Mouse (Mus musculus) heart, embryonic 10.5 days (tissue): ENCODE data around the gene Acoxl. TPM values are rescaled to one million over a fixed set of nuclear protein-coding genes. Genes with fewer than 3 reads are reported as not detected.

Source experiments
- DNase-seq: peaks from one replicate; pipeline ENCODE4 v3.0.0-alpha.2; 2017; ENCODE audit warnings: low spot score
- H3K27ac ChIP-seq: fragments of 300-500 bp; sonication (generic); 2 replicates; pipeline ENCODE4 v1.5.1; 2016; ENCODE audit warnings: mild to moderate bottlenecking
- H3K27me3 ChIP-seq: fragments of 300-500 bp; sonication (generic); 2 replicates; pipeline ENCODE4 v1.6.1; 2016; ENCODE audit warnings: mild to moderate bottlenecking; ENCODE audit not compliant: poor library complexity, insufficient read depth, severe bottlenecking
- H3K36me3 ChIP-seq: fragments of 300-500 bp; sonication (generic); 2 replicates; pipeline ENCODE4 v1.6.1; 2016; ENCODE audit warnings: mild to moderate bottlenecking, moderate library complexity
- H3K4me1 ChIP-seq: fragments of 300-500 bp; sonication (generic); 2 replicates; pipeline ENCODE4 v1.6.1; 2016; ENCODE audit warnings: mild to moderate bottlenecking
- H3K4me3 ChIP-seq: fragments of 300-500 bp; sonication (generic); 2 replicates; pipeline ENCODE4 v1.5.1; 2016; ENCODE audit warnings: mild to moderate bottlenecking, moderate library complexity
- H3K9me3 ChIP-seq: fragments of 300-500 bp; sonication (generic); 2 replicates; pipeline ENCODE4 v1.6.1; 2016; ENCODE audit warnings: mild to moderate bottlenecking, moderate library complexity
- WGBS: fragments of 180-500 bp; shearing (Covaris S2); methylation state at CpG from one replicate; pipeline ENCODE4 v1.1.7; 2016; 5-methylcytosine and 5-hydroxymethylcytosine counted together
- polyA plus RNA-seq: library from polyadenylated mRNA; unstranded; fragments of >200 nt; fragmentation: Nextera tagmentation; extraction: Ambion mirVana; gene quantifications from 2 replicates; pipeline ENCODE4 v1.2.1, GENCODE M21; 2016

The Acoxl gene
- polyA plus RNA-seq, 1 experiment from 2014 or later, result 0.39 TPM

GRCm38 (mm10) chr2:127846571-127846970 is 7.9 kb downstream of the Acoxl start:
- peaks cover 16% of the 10 kb centered on the region for H3K27me3 ChIP-seq
- H3K9me3 ChIP-seq, result no peaks in the 10 kb centered on the region
- H3K27ac ChIP-seq, result no peak overlapping the region
- 42% methylated on average over 1 of the region's 1 CpGs for WGBS
- no peak overlapping the region for H3K4me3 ChIP-seq
- no peak for DNase-seq
- no peaks in the 10 kb centered on the region for H3K4me1 ChIP-seq
- H3K36me3 ChIP-seq, result no peaks in the 10 kb centered on the region

GRCm38 (mm10) chr2:127850371-127850770 is 11.7 kb downstream of the Acoxl start:
- Histone ChIP-seq H3K36me3 (no peaks in the 10 kb centered on the region), H3K9me3 (no peaks in the 10 kb centered on the region), H3K4me3 (no peak overlapping the region), H3K4me1 (no peaks in the 10 kb centered on the region; the same call in 1 of the 2 replicates), H3K27me3 (peaks cover 6% of the 10 kb centered on the region; the same call in 1 of the 2 replicates), H3K27ac (no peak overlapping the region)
- 75% methylated on average over 2 of the region's 2 CpGs for WGBS
- no peak for DNase-seq

- DNase-seq, result no peak
- Histone ChIP-seq H3K36me3 (no peaks in the 10 kb centered on the region), H3K27ac (no peak overlapping the region)
Measured at GRCm38 (mm10) chr2:127854332-127854991, 15.8 kb downstream of the Acoxl start.

GRCm38 (mm10) chr2:127864381-127864780 is 25.7 kb downstream of the Acoxl start:
- Histone ChIP-seq H3K9me3 (no peaks in the 10 kb centered on the region), H3K4me1 (no peaks in the 10 kb centered on the region), H3K27ac (no peak overlapping the region), H3K27me3 (no peaks in the 10 kb centered on the region), H3K36me3 (no peaks in the 10 kb centered on the region), H3K4me3 (no peak overlapping the region)
- WGBS, result 71% methylated on average over 4 of the region's 4 CpGs
- no peak for DNase-seq

More at GRCm38 (mm10) chr2:127854332-127854991, 15.8 kb downstream of the Acoxl start:
- 53% methylated on average over 3 of the region's 4 CpGs for WGBS
- no peaks in the 10 kb centered on the region for H3K9me3 ChIP-seq
- no peaks in the 10 kb centered on the region for H3K27me3 ChIP-seq
- no peaks in the 10 kb centered on the region; the same call in 1 of the 2 replicates for H3K4me1 ChIP-seq
- no peak overlapping the region for H3K4me3 ChIP-seq

- 65% methylated on average over 5 of the region's 5 CpGs for WGBS
- no peaks in the 10 kb centered on the region for H3K36me3 ChIP-seq
- no peak overlapping the region for H3K27ac ChIP-seq
- no peak overlapping the region for H3K4me3 ChIP-seq
- DNase-seq, result no peak
- no peaks in the 10 kb centered on the region for H3K9me3 ChIP-seq
- H3K4me1 ChIP-seq, result no peaks in the 10 kb centered on the region; the same call in 1 of the 2 replicates
- H3K27me3 ChIP-seq, result no peaks in the 10 kb centered on the region
Measured at GRCm38 (mm10) chr2:127881063-127881462, 42.4 kb downstream of the Acoxl start.

- Histone ChIP-seq H3K36me3 (no peaks in the 10 kb centered on the region), H3K4me1 (peaks cover 13% of the 10 kb centered on the region; the same call in 1 of the 2 replicates), H3K9me3 (no peaks in the 10 kb centered on the region), H3K27me3 (peaks cover 26% of the 10 kb centered on the region), H3K27ac (no peak overlapping the region), H3K4me3 (no peak overlapping the region)
- 4% methylated on average over 6 of the region's 6 CpGs for WGBS
- DNase-seq, result peak; percentile 87
Measured at GRCm38 (mm10) chr2:127889432-127889831, 50.8 kb downstream of the Acoxl start.

GRCm38 (mm10) chr2:127889979-127890378 is 51.3 kb downstream of the Acoxl start:
- Histone ChIP-seq H3K4me3 (no peak overlapping the region), H3K36me3 (no peaks in the 10 kb centered on the region), H3K27me3 (peaks cover 26% of the 10 kb centered on the region), H3K9me3 (no peaks in the 10 kb centered on the region), H3K4me1 (peaks cover 13% of the 10 kb centered on the region; the same call in 1 of the 2 replicates), H3K27ac (no peak overlapping the region)
- DNase-seq, result no peak
- 69% methylated on average over 5 of the region's 5 CpGs for WGBS

GRCm38 (mm10) chr2:127890526-127890925 is 51.9 kb downstream of the Acoxl start:
- 73% methylated on average over 8 of the region's 8 CpGs for WGBS
- H3K27me3 ChIP-seq, result peaks cover 26% of the 10 kb centered on the region
- DNase-seq, result no peak
- peaks cover 13% of the 10 kb centered on the region; the same call in 1 of the 2 replicates for H3K4me1 ChIP-seq
- H3K27ac ChIP-seq, result no peak overlapping the region
- H3K9me3 ChIP-seq, result no peaks in the 10 kb centered on the region
- no peaks in the 10 kb centered on the region for H3K36me3 ChIP-seq
- no peak overlapping the region for H3K4me3 ChIP-seq

GRCm38 (mm10) chr2:127891056-127891455 is 52.4 kb downstream of the Acoxl start:
- peaks cover 13% of the 10 kb centered on the region; the same call in 1 of the 2 replicates for H3K4me1 ChIP-seq
- no peak overlapping the region for H3K27ac ChIP-seq
- H3K27me3 ChIP-seq, result peaks cover 26% of the 10 kb centered on the region
- no peaks in the 10 kb centered on the region for H3K36me3 ChIP-seq
- H3K9me3 ChIP-seq, result no peaks in the 10 kb centered on the region
- WGBS, result 80% methylated on average over 3 of the region's 3 CpGs
- DNase-seq, result no peak
- no peak overlapping the region for H3K4me3 ChIP-seq

- DNase-seq, result no peak
- no peak overlapping the region for H3K4me3 ChIP-seq
- no peaks in the 10 kb centered on the region for H3K9me3 ChIP-seq
- H3K36me3 ChIP-seq, result no peaks in the 10 kb centered on the region
- WGBS, result 36% methylated on average over 6 of the region's 6 CpGs
- peaks cover 7% of the 10 kb centered on the region; the same call in 1 of the 2 replicates for H3K4me1 ChIP-seq
- H3K27me3 ChIP-seq, result no peaks in the 10 kb centered on the region
- no peak overlapping the region for H3K27ac ChIP-seq
Measured at GRCm38 (mm10) chr2:127894890-127895289, 56.2 kb downstream of the Acoxl start.

- no peak for DNase-seq
- WGBS, result 73% methylated on average over 5 of the region's 5 CpGs
- H3K27me3 ChIP-seq, result no peaks in the 10 kb centered on the region
- no peak overlapping the region for H3K4me3 ChIP-seq
- no peaks in the 10 kb centered on the region for H3K36me3 ChIP-seq
- no peak overlapping the region for H3K27ac ChIP-seq
- no peaks in the 10 kb centered on the region for H3K4me1 ChIP-seq
- no peaks in the 10 kb centered on the region for H3K9me3 ChIP-seq
Measured at GRCm38 (mm10) chr2:127897718-127898117, 59.0 kb downstream of the Acoxl start.

- peaks cover 20% of the 10 kb centered on the region; the same call in 1 of the 2 replicates for H3K4me1 ChIP-seq
Measured at GRCm38 (mm10) chr2:127904918-127905317, 66.2 kb downstream of the Acoxl start.

GRCm38 (mm10) chr2:127906973-127907678 is 68.5 kb downstream of the Acoxl start:
- DNase-seq, result no peak
- H3K4me1 ChIP-seq, result peaks cover 20% of the 10 kb centered on the region; the same call in 1 of the 2 replicates
- WGBS, result 57% methylated on average over 6 of the region's 6 CpGs
- no peaks in the 10 kb centered on the region for H3K36me3 ChIP-seq
- peaks cover 5% of the 10 kb centered on the region; the same call in 1 of the 2 replicates for H3K27me3 ChIP-seq
- no peak overlapping the region for H3K4me3 ChIP-seq
- H3K27ac ChIP-seq, result no peak overlapping the region
- H3K9me3 ChIP-seq, result no peaks in the 10 kb centered on the region

More at GRCm38 (mm10) chr2:127904918-127905317, 66.2 kb downstream of the Acoxl start:
- H3K36me3 ChIP-seq, result no peaks in the 10 kb centered on the region
- 79% methylated on average over 10 of the region's 10 CpGs for WGBS
- H3K27ac ChIP-seq, result peak overlapping the region; percentile 48; the same call in 1 of the 2 replicates
- DNase-seq, result no peak
- no peak overlapping the region for H3K4me3 ChIP-seq
- no peaks in the 10 kb centered on the region for H3K9me3 ChIP-seq
- H3K27me3 ChIP-seq, result peaks cover 5% of the 10 kb centered on the region; the same call in 1 of the 2 replicates
